Mouse (Mus musculus) liver, embryonic 14.5 days (tissue): ENCODE results near the gene Trim15.

Experiments used
- CTCF ChIP-seq: IDR thresholded peaks from 2 replicates; pipeline ENCODE4 v1.5.1; 2016; ENCODE audit warnings: antibody characterized with exemption, low read depth, control low read depth
- EP300 ChIP-seq: IDR thresholded peaks from 2 replicates; pipeline ENCODE4 v1.6.1; 2016; ENCODE audit warnings: antibody characterized with exemption, low read depth

GRCm38 (mm10) chr17:36892362-36892761, 25.4 kb upstream of the Trim15 start:
- TF ChIP-seq CTCF (peak; percentile 79), EP300 (no peak)
